Mouse (Mus musculus): ENCODE results near the gene Fam3a. TPM values are rescaled to one million over a fixed set of nuclear protein-coding genes. Genes with fewer than 3 reads are reported as not detected.

The Fam3a gene
- total RNA-seq (2014; rRNA removed) = 23.6 and 29.9 TPM in 2 replicates
- 31.2 and 33.4 TPM in 2 replicates for polyA plus RNA-seq (2015; fragmentation: Nextera tagmentation; extraction: Ambion mirVana)

DNA sequence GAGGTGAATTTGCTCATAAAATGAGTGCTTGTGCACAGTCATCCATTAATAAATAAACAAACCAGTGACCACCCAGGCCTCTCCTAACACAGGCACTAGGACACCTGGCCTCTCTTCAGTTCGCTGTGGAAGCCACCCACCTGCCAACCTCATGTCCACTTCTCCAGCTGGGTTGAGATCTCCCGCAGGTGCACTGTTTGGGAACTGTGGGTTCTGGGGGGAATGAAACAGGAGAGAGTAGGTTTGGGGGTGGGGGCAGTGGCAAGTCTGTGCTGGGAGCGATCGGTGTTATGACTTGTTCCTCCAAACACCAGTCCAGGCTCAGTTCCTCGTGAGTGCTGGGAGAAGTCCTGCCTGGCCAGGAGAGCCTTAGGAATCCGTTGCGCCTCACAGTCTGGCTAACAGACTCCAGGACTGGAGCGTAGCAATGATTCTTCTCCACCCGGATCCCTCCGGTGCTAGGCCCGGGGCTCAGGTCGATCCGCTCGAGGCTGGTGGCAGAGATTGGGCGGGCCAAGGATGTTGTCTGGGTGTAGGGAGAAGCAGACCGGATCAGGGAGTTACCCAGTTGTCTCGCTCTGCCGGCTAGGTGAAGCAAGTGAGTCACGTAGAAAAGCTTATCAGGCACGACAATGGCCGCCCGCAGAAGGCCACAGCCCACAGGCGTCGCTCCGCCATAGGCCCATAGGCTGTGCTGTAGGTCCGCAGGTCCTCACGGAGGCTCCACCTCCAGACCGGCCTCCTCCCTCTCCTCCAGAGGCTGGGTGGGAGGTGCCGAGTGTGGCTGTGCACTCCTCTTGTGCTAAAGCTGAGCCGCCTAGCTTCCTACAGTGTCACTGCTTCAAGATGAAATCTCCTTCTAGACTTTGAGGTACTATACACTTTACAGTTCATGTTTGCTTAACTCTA, at the start of gene Fam3a, which contains the start of gene Ikbkg:
Gene Fam3a (minus strand): TSS at position 738 of the 909 bp plus-strand sequence.
Gene Ikbkg (plus strand): TSS at position 756 of the 909 bp plus-strand sequence.
- Histone ChIP-seq H3K9me3 (ENCODE audit: low read length) (no peaks in the 10 kb centered on the region), H3K4me1 (ENCODE audit: insufficient read depth, low read length) (0 out of 2 replicates have a peak, but pooled peaks cover 3% of the 10 kb centered on the region), H3K4me3 (ENCODE audit: low read depth, low read length) (peak within 1 kb of the TSS; percentile 46), H3K9ac (replicated peaks; ENCODE audit: low read length, poor library complexity, severe bottlenecking) (peak within 1 kb of the TSS; percentile 72), H3K36me3 (ENCODE audit: insufficient read depth, low read length) (no peaks in the 10 kb centered on the region), H3K27me3 (ENCODE audit: insufficient read depth, low read length) (no peaks in the 10 kb centered on the region), H3K27ac (ENCODE audit: low read depth, low read length) (peak within 1 kb of the TSS; percentile 85), H3K4me2 (ENCODE audit: low read depth, low read length, poor library complexity, severe bottlenecking) (peak within 1 kb of the TSS; percentile 58)
- TF ChIP-seq CTCF (IDR thresholded peaks at IDR 0.05) = peak; percentile 72
- DNase-seq (ENCODE audit: low spot score) = peak; percentile 93
- WGBS = 22% methylated on average over 29 of the region's 30 CpGs
- ATAC-seq (ENCODE audit: low FRiP score) = peak; percentile 99

- Histone ChIP-seq H3K27me3 (ENCODE audit: insufficient read depth, low read length) (no peaks in the 10 kb centered on the region), H3K9me3 (ENCODE audit: low read length) (no peaks in the 10 kb centered on the region), H3K4me1 (ENCODE audit: insufficient read depth, low read length) (no peaks in the 10 kb centered on the region), H3K36me3 (ENCODE audit: insufficient read depth, low read length) (no peaks in the 10 kb centered on the region), H3K27ac (ENCODE audit: low read depth, low read length) (peak overlapping the region; percentile 76), H3K9ac (replicated peaks; ENCODE audit: low read length, poor library complexity, severe bottlenecking) (peak overlapping the region; percentile 50; the same call in 1 of the 2 replicates), H3K4me3 (ENCODE audit: low read depth, low read length) (peak overlapping the region; percentile 47), H3K4me2 (ENCODE audit: low read depth, low read length, poor library complexity, severe bottlenecking) (peak overlapping the region; percentile 53)
- WGBS = 21% methylated on average over 22 of the region's 22 CpGs
- DNase-seq (ENCODE audit: low spot score) = peak; percentile 74
- TF ChIP-seq CTCF (IDR thresholded peaks at IDR 0.05) = no peak
- ATAC-seq (ENCODE audit: low FRiP score) = peak; percentile 79
Observed at GRCm38 (mm10) chrX:74429290-74429821, 36.3 kb upstream of the Fam3a start.

GRCm38 (mm10) chrX:74428826-74429276, 35.8 kb upstream of the Fam3a start, which contains the start of gene G6pdx:
TSS of gene G6pdx (minus strand) at chrX:74429194.
- H3K9me3 ChIP-seq (ENCODE audit: low read length) = no peaks in the 10 kb centered on the region
- ATAC-seq (ENCODE audit: low FRiP score) = peak; percentile 79
- H3K4me2 ChIP-seq (ENCODE audit: low read depth, low read length, poor library complexity, severe bottlenecking) = peak within 1 kb of the TSS; percentile 53
- peak within 1 kb of the TSS; percentile 76 for H3K27ac ChIP-seq (ENCODE audit: low read depth, low read length)
- H3K36me3 ChIP-seq (ENCODE audit: insufficient read depth, low read length) = no peaks in the 10 kb centered on the region
- H3K9ac ChIP-seq (replicated peaks; ENCODE audit: low read length, poor library complexity, severe bottlenecking) = peak within 1 kb of the TSS; percentile 50; the same call in 1 of the 2 replicates
- peak; percentile 85 for DNase-seq (ENCODE audit: low spot score)
- 24% methylated on average over 24 of the region's 25 CpGs for WGBS
- H3K27me3 ChIP-seq (ENCODE audit: insufficient read depth, low read length) = no peaks in the 10 kb centered on the region
- TF ChIP-seq CTCF (IDR thresholded peaks at IDR 0.05) = peak; percentile 58
- peak within 1 kb of the TSS; percentile 47 for H3K4me3 ChIP-seq (ENCODE audit: low read depth, low read length)
- H3K4me1 ChIP-seq (ENCODE audit: insufficient read depth, low read length) = no peaks in the 10 kb centered on the region

DNA sequence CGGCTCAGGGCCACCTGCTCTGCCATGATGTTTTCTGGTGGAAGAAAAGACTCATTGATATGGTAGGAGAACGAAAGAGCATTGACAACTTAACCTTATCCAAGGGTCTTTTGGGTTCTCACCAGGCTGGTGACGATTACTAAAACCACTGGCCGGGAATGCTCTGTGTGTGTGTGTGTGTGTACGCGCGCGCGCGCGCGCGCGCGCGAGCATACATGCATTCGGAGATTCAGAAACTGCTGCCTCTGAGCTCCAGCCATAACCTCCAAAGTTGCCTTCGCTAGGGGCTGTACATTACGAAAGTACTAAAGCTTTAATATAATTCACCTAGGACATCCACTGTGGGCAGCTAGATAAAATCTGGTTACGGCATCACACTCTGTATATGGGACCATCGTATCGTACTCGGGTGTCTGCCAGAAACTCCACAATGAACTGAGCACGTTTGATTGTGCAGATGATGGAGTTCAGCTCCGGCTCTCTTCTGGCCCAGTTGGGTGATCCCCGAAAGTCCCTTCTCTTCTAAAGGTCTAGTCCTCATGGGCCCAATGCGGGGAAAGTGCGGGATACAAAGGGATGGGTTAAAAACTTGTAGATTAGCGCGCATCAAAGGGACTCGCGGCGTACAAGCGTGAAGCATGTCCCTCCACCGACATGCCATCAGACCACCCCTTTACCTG, 35.2 kb upstream of the Fam3a start:
- Histone ChIP-seq H3K27me3 (ENCODE audit: insufficient read depth, low read length) (no peaks in the 10 kb centered on the region), H3K4me3 (ENCODE audit: low read depth, low read length) (peak overlapping the region; percentile 47), H3K27ac (ENCODE audit: low read depth, low read length) (peak overlapping the region; percentile 76), H3K4me2 (ENCODE audit: low read depth, low read length, poor library complexity, severe bottlenecking) (peak overlapping the region; percentile 53), H3K9me3 (ENCODE audit: low read length) (no peaks in the 10 kb centered on the region), H3K36me3 (ENCODE audit: insufficient read depth, low read length) (no peaks in the 10 kb centered on the region), H3K9ac (replicated peaks; ENCODE audit: low read length, poor library complexity, severe bottlenecking) (peak overlapping the region; percentile 50; the same call in 1 of the 2 replicates), H3K4me1 (ENCODE audit: insufficient read depth, low read length) (no peaks in the 10 kb centered on the region)
- ATAC-seq (ENCODE audit: low FRiP score) (peak; percentile 41; the same call in 1 of the 2 replicates), DNase-seq (ENCODE audit: low spot score) (peak; percentile 37)
- TF ChIP-seq CTCF (IDR thresholded peaks at IDR 0.05) = no peak
- WGBS = 31% methylated on average over 35 of the region's 35 CpGs

DNA sequence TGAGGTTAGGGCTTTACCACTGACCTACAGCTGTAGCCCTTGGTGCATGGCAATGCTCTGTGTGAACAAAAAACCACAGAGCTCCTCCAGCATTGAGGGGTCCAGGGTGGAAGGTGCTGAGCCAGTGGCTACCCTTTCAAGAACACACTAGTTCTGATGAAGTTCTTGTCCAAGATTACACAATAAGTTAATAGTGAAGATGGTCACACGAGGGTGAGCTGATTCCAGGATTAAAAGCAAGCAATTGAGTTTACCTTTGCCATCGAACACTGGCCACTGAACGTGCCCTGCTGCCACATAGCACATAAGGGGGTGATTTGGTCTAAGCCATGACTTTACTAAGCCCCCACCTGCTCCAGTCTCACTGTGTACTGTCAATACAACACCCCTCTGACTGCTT, 34.0 kb upstream of the Fam3a start:
- Histone ChIP-seq H3K36me3 (ENCODE audit: insufficient read depth, low read length) (no peaks in the 10 kb centered on the region), H3K4me3 (ENCODE audit: low read depth, low read length) (no peak overlapping the region), H3K4me1 (ENCODE audit: insufficient read depth, low read length) (no peaks in the 10 kb centered on the region), H3K9ac (replicated peaks; ENCODE audit: low read length, poor library complexity, severe bottlenecking) (no peak overlapping the region), H3K27ac (ENCODE audit: low read depth, low read length) (no peak overlapping the region), H3K9me3 (ENCODE audit: low read length) (no peaks in the 10 kb centered on the region), H3K27me3 (ENCODE audit: insufficient read depth, low read length) (no peaks in the 10 kb centered on the region), H3K4me2 (ENCODE audit: low read depth, low read length, poor library complexity, severe bottlenecking) (no peak overlapping the region)
- no peak for TF ChIP-seq CTCF (IDR thresholded peaks at IDR 0.05)
- no peak for ATAC-seq (ENCODE audit: low FRiP score)
- DNase-seq (ENCODE audit: low spot score) = no peak
- 78% methylated on average over 3 of the region's 3 CpGs for WGBS

Measured in midbrain, postnatal 0 days (tissue).